Mouse (Mus musculus) forebrain, embryonic 15.5 days (tissue): ENCODE data around the gene Cdkn2aip. TPM values are rescaled to one million over a fixed set of nuclear protein-coding genes. Genes with fewer than 3 reads are reported as not detected.

Source experiments
- ATAC-seq: fragments of 200-750 bp; cut with Nextera tagmentation; replicated peaks from 2 replicates; pipeline ENCODE4 v1.8.0; 2017; ENCODE audit warnings: mild to moderate bottlenecking, moderate TSS enrichment, moderate library complexity
- H3K27ac ChIP-seq: fragments of 300-500 bp; sonication (generic); replicated peaks from 2 replicates; pipeline ENCODE4 v1.5.1; 2015; ENCODE audit warnings: mild to moderate bottlenecking, inconsistent platforms
- H3K27me3 ChIP-seq: fragments of 300-500 bp; sonication (generic); 2 replicates; pipeline ENCODE4 v1.6.1; 2015; ENCODE audit warnings: inconsistent platforms
- H3K36me3 ChIP-seq: fragments of 300-500 bp; sonication (generic); 2 replicates; pipeline ENCODE4 v1.6.1; 2015; ENCODE audit warnings: mild to moderate bottlenecking, inconsistent platforms
- H3K4me1 ChIP-seq: fragments of 300-500 bp; sonication (generic); 2 replicates; pipeline ENCODE4 v1.6.1; 2015; ENCODE audit warnings: inconsistent platforms
- H3K4me2 ChIP-seq: fragments of 300-500 bp; sonication (generic); replicated peaks from 2 replicates; pipeline ENCODE4 v1.6.1; 2015; ENCODE audit warnings: mild to moderate bottlenecking, inconsistent platforms
- H3K4me3 ChIP-seq: fragments of 300-500 bp; sonication (generic); 2 replicates; pipeline ENCODE4 v1.5.1; 2015; ENCODE audit warnings: mild to moderate bottlenecking, inconsistent platforms
- H3K9ac ChIP-seq: fragments of 300-500 bp; sonication (generic); replicated peaks from 2 replicates; pipeline ENCODE4 v1.6.1; 2015; ENCODE audit warnings: mild to moderate bottlenecking, inconsistent platforms
- H3K9me3 ChIP-seq: fragments of 300-500 bp; sonication (generic); 2 replicates; pipeline ENCODE4 v1.6.1; 2016; ENCODE audit warnings: inconsistent platforms
- WGBS: fragments of 180-500 bp; shearing (Covaris S2); methylation state at CpG from one replicate; pipeline ENCODE4 v1.1.7; 2015; ENCODE audit warnings: mixed read lengths; 5-methylcytosine and 5-hydroxymethylcytosine counted together
- polyA plus RNA-seq: library from polyadenylated mRNA; unstranded; fragments of >200 nt; fragmentation: Nextera tagmentation; extraction: Ambion mirVana; gene quantifications from 2 replicates; pipeline ENCODE4 v1.2.1, GENCODE M21; 2015

The Cdkn2aip gene
- polyA plus RNA-seq, 1 experiment from 2014 or later = 46.1 TPM

DNA sequence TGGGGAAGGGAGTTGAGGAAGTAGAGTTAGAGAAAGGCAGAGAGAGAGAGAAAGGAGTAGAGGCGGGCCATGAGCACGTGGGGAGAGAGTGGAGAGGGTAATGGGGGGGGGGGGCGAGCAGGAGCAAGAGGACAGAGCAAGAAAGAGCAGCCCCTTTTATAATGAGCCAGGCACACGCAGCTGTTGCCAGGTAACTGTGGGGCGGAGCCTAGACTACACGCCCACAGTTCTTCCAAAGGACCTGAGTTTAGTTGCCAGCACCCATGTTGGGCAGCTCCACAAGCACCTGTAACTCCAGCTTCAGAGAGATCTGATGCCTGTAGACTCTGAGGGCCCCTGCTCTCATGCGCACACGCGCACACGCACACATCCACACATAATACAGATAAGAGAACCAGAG, 21.9 kb downstream of the Cdkn2aip start:
- no peak overlapping the region for H3K9ac ChIP-seq
- no peaks in the 10 kb centered on the region for H3K9me3 ChIP-seq
- no peaks in the 10 kb centered on the region for H3K36me3 ChIP-seq
- no peak overlapping the region for H3K4me3 ChIP-seq
- H3K4me2 ChIP-seq = no peak overlapping the region
- no peaks in the 10 kb centered on the region for H3K27me3 ChIP-seq
- H3K4me1 ChIP-seq = peaks cover 6% of the 10 kb centered on the region
- 70% methylated on average over 9 of the region's 10 CpGs for WGBS
- ATAC-seq = 0 out of 2 replicates have a peak, but pooled peaks have one; percentile 38
- H3K27ac ChIP-seq = no peak overlapping the region

GRCm38 (mm10) chr8:47691303-47691702, 22.4 kb downstream of the Cdkn2aip start:
- Histone ChIP-seq H3K9me3 (no peaks in the 10 kb centered on the region), H3K4me2 (no peak overlapping the region), H3K27me3 (no peaks in the 10 kb centered on the region), H3K9ac (no peak overlapping the region), H3K27ac (no peak overlapping the region), H3K36me3 (no peaks in the 10 kb centered on the region), H3K4me3 (no peak overlapping the region), H3K4me1 (peaks cover 6% of the 10 kb centered on the region)
- no peak for ATAC-seq
- 32% methylated on average over 7 of the region's 7 CpGs for WGBS

DNA sequence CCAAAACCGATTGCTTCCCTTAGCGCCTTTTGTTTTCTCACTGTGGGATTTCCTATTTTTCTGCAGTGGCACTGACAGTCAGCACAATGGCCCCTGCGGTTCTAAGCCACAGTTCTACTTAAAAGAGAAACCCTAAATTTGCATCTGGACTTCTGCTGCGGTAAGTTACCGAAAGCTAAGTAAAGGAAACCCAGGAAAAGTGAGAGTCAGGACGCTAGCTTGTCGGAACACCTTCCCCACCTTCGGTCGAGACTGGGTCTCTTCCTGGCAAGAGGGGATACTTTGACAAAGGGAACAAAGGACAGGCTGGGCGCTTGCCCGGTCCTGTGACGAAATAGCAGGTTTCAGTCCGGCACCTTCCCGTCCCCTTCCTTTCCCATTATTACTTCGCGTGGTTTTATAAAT, 23.1 kb downstream of the Cdkn2aip start:
- Histone ChIP-seq H3K36me3 (no peaks in the 10 kb centered on the region), H3K4me3 (peak overlapping the region; percentile 22), H3K9ac (peak overlapping the region; percentile 36; the same call in 1 of the 2 replicates), H3K4me2 (peak overlapping the region; percentile 43), H3K27me3 (no peaks in the 10 kb centered on the region), H3K9me3 (no peaks in the 10 kb centered on the region), H3K27ac (no peak overlapping the region), H3K4me1 (peaks cover 6% of the 10 kb centered on the region)
- no peak for ATAC-seq
- under 1% methylated on average over 16 of the region's 16 CpGs for WGBS

DNA sequence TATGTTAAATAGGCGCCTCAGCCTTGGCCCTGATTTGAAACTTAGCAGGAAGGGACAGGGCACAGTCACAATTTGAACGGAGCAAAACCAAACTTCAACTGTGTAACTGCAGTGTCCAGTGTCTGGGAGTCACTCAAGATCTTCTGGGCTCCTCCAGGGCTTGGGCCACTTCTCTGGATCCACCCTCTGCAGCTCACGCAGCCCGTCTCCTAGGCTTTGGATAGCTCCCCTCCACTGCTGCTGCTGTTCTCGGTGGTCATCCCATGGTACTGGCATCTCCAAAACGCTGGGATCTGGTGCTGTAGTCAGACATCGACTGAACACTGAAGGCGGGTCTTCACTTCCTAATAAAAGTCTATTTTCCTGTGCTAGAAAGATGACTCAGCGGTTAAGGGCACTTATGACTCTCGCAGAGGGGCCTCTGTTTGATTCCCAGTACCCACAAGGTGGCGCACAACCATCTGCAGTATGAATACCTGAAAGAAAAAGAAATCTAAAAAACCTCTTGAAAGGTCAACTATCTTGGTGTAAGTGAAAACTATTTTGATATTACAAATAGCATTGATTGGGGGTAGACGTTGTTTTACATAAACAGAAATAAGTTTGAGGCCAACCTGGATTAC, 23.9 kb downstream of the Cdkn2aip start:
- Histone ChIP-seq H3K4me3 (no peak overlapping the region), H3K36me3 (no peaks in the 10 kb centered on the region), H3K4me1 (peaks cover 6% of the 10 kb centered on the region), H3K9ac (no peak overlapping the region), H3K27ac (no peak overlapping the region), H3K9me3 (no peaks in the 10 kb centered on the region), H3K27me3 (no peaks in the 10 kb centered on the region), H3K4me2 (no peak overlapping the region)
- 58% methylated on average over 12 of the region's 12 CpGs for WGBS
- ATAC-seq = no peak

DNA sequence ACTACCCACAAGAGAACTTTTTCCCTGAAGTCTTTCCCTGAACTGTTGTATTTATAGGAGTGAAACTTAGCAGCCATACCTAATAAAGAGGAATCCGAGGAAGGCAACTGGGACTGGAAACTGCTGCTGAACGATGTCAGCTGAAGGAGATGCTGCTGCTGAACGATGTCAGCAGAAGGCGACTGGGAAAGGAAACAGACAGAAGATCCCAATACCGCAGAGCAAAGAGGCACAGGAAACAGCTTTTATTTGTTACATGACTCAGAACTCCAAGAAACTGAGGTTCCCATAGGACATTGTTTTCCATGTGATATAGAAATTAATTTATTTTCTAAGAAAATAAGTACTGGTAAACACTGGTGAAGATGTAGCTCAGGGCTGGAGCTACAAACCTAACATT, 29.3 kb downstream of the Cdkn2aip start:
- H3K27ac ChIP-seq = no peak overlapping the region
- no peak for ATAC-seq
- no peak overlapping the region for H3K9ac ChIP-seq
- no peaks in the 10 kb centered on the region for H3K36me3 ChIP-seq
- H3K9me3 ChIP-seq = no peaks in the 10 kb centered on the region
- H3K27me3 ChIP-seq = no peaks in the 10 kb centered on the region
- H3K4me1 ChIP-seq = no peaks in the 10 kb centered on the region
- no peak overlapping the region for H3K4me2 ChIP-seq
- no peak overlapping the region for H3K4me3 ChIP-seq
- WGBS = 88% methylated on average over 5 of the region's 5 CpGs

DNA sequence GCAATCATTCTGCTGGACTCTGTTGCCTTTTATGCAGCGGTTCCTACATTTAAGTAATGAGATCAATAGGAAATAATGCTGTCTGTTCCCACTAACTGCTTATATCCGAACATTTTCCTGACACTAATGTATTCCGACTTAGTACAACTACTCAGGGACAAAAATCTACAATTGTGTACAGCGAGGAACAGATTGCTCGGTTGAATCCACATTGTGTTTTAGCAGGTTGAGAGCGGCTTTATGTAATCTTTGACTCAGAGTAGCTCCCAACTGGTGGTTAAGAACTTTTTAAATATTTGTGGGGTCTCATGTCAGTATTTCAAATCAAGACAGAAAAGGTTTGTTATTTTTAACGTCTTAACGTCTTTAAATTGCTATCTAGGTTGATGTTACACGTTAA, 29.7 kb downstream of the Cdkn2aip start:
- Histone ChIP-seq H3K27ac (no peak overlapping the region), H3K27me3 (no peaks in the 10 kb centered on the region), H3K4me2 (no peak overlapping the region), H3K4me1 (no peaks in the 10 kb centered on the region), H3K4me3 (no peak overlapping the region), H3K9me3 (no peaks in the 10 kb centered on the region), H3K9ac (no peak overlapping the region), H3K36me3 (no peaks in the 10 kb centered on the region)
- 85% methylated on average over 9 of the region's 9 CpGs for whole genome bisulfite sequencing
- no peak for ATAC-seq

- no peak for ATAC-seq
- no peaks in the 10 kb centered on the region for H3K27me3 ChIP-seq
- no peaks in the 10 kb centered on the region for H3K36me3 ChIP-seq
- WGBS = 73% methylated on average over 4 of the region's 4 CpGs
- H3K9ac ChIP-seq = no peak overlapping the region
- H3K4me1 ChIP-seq = peaks cover 3% of the 10 kb centered on the region; the same call in 1 of the 2 replicates
- H3K27ac ChIP-seq = no peak overlapping the region
- no peak overlapping the region for H3K4me2 ChIP-seq
- no peak overlapping the region for H3K4me3 ChIP-seq
- no peaks in the 10 kb centered on the region for H3K9me3 ChIP-seq
Observed at GRCm38 (mm10) chr8:47680306-47680705, 33.4 kb downstream of the Cdkn2aip start.

- Histone ChIP-seq H3K4me3 (no peak overlapping the region), H3K4me1 (peaks cover 3% of the 10 kb centered on the region; the same call in 1 of the 2 replicates), H3K27me3 (no peaks in the 10 kb centered on the region), H3K27ac (no peak overlapping the region), H3K4me2 (no peak overlapping the region), H3K36me3 (no peaks in the 10 kb centered on the region), H3K9ac (no peak overlapping the region), H3K9me3 (no peaks in the 10 kb centered on the region)
- 88% methylated on average over 1 of the region's 1 CpGs for WGBS
- no peak for ATAC-seq
Observed at GRCm38 (mm10) chr8:47679603-47680002, 34.1 kb downstream of the Cdkn2aip start.

- WGBS = 46% methylated on average over 2 of the region's 2 CpGs
Observed at GRCm38 (mm10) chr8:47676631-47677030, 37.1 kb downstream of the Cdkn2aip start.

GRCm38 (mm10) chr8:47676224-47676623, 37.5 kb downstream of the Cdkn2aip start:
- 1% methylated on average over 15 of the region's 15 CpGs for WGBS
- Histone ChIP-seq H3K9ac (peak overlapping the region; percentile 66), H3K27ac (0 out of 2 replicates have a peak overlapping the region, but pooled peaks have one; percentile 96), H3K9me3 (no peaks in the 10 kb centered on the region), H3K4me3 (peak overlapping the region; percentile 70), H3K4me2 (peak overlapping the region; percentile 65), H3K4me1 (peaks cover 6% of the 10 kb centered on the region; the same call in 1 of the 2 replicates), H3K27me3 (no peaks in the 10 kb centered on the region), H3K36me3 (no peaks in the 10 kb centered on the region)
- ATAC-seq = no peak

More at GRCm38 (mm10) chr8:47676631-47677030, 37.1 kb downstream of the Cdkn2aip start:
- Histone ChIP-seq H3K4me1 (peaks cover 6% of the 10 kb centered on the region; the same call in 1 of the 2 replicates), H3K9ac (no peak overlapping the region), H3K4me2 (peak overlapping the region; percentile 65), H3K4me3 (peak overlapping the region; percentile 70), H3K27ac (no peak overlapping the region), H3K27me3 (no peaks in the 10 kb centered on the region), H3K9me3 (no peaks in the 10 kb centered on the region), H3K36me3 (no peaks in the 10 kb centered on the region)
- ATAC-seq = no peak

GRCm38 (mm10) chr8:47675786-47676185, 37.9 kb downstream of the Cdkn2aip start:
- Histone ChIP-seq H3K27me3 (no peaks in the 10 kb centered on the region), H3K4me2 (peak overlapping the region; percentile 65), H3K9me3 (no peaks in the 10 kb centered on the region), H3K27ac (peak overlapping the region; percentile 96), H3K4me1 (peaks cover 6% of the 10 kb centered on the region; the same call in 1 of the 2 replicates), H3K36me3 (no peaks in the 10 kb centered on the region), H3K9ac (peak overlapping the region; percentile 66), H3K4me3 (peak overlapping the region; percentile 70)
- 0 out of 2 replicates have a peak, but pooled peaks have one; percentile 2 for ATAC-seq
- under 1% methylated on average over 20 of the region's 20 CpGs for WGBS

DNA sequence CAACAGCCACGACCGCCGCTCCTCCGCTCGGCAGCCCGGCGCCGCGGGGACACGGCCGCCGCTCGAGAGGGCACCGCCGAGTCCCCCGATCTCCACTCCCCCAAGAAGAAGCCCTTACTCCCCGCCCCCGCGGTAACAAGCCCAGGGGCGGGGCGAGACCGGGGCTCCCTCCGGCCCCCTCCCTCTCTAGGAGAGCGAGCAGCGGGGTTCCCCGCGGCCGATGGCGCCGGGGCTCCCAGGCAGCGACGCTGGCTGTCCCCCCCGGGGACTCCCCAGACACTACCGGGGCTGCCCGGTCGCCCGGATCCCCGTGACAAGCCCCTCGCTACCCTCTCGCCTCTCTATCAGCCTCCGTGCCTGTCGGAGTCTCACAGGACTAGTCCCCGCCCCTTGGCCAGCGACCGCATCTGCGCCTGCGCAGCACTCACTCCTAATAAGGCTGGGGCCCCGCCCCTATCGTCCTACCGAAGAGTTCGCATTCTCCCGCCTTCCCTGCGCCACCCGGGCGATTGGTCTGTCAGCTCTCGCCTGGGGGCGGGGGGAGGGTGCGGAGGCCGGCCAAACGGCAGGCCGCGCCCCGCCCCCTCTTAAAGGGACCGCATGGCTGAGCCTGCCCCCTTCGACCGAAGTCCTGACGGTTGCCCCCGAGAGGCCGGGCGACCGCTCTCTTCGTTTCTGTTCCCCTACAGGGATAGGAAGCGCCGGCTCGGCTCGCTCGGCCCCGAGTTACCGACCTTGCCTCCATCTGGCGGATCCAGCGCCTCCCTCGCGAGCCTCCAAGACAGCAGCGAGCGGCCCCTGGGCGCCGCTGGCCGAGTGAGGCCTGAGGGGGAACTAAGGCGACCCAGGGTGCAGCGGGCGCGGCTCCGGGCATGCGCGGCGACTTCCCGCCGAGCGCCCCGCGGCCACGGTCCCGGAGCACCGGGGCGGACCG, 38.7 kb downstream of the Cdkn2aip start, which contains the start of gene Ing2:
TSS of gene Ing2 (minus strand) at position 780 of the 934 bp plus-strand sequence.
- no peaks in the 10 kb centered on the region for H3K36me3 ChIP-seq
- peak within 1 kb of the TSS; percentile 88 for H3K9ac ChIP-seq
- no peaks in the 10 kb centered on the region for H3K9me3 ChIP-seq
- peak within 1 kb of the TSS; percentile 71 for H3K4me2 ChIP-seq
- H3K27me3 ChIP-seq = no peaks in the 10 kb centered on the region
- peak within 1 kb of the TSS; percentile 70 for H3K4me3 ChIP-seq
- WGBS = under 1% methylated on average over 96 of the region's 106 CpGs
- H3K4me1 ChIP-seq = peaks cover 6% of the 10 kb centered on the region; the same call in 1 of the 2 replicates
- peak; percentile 92 for ATAC-seq
- peak within 1 kb of the TSS; percentile 96 for H3K27ac ChIP-seq
